Mouse (Mus musculus) spleen, adult 2 months (tissue): ENCODE data around the gene Adcy1. TPM values are rescaled to one million over a fixed set of nuclear protein-coding genes. Genes with fewer than 3 reads are reported as not detected.

Experiments
- DNase-seq, 2 experiments: peaks; one replicate each; pipeline versions ENCODE4 v3.0.0 to v3.0.0-alpha.2; 2012 to 2021; ENCODE audit warnings: low spot score in 2 of 2, low read depth in 1 of 2
- H3K27ac ChIP-seq: fragments of 200-500 bp; 2 replicates; pipeline ENCODE4 v1.5.1; 2012; ENCODE audit warnings: low read length, inconsistent platforms; ENCODE audit not compliant: insufficient read depth
- H3K27me3 ChIP-seq: fragments of 200-500 bp; 2 replicates; pipeline ENCODE4 v1.6.1; 2012; ENCODE audit warnings: mild to moderate bottlenecking, moderate library complexity, low read length, inconsistent platforms; ENCODE audit not compliant: control insufficient read depth, insufficient read depth
- H3K36me3 ChIP-seq: fragments of 200-500 bp; 2 replicates; pipeline ENCODE4 v1.6.1; 2012; ENCODE audit warnings: mild to moderate bottlenecking, low read length, inconsistent platforms; ENCODE audit not compliant: control insufficient read depth, insufficient read depth
- H3K4me1 ChIP-seq: fragments of 200-500 bp; 2 replicates; pipeline ENCODE4 v1.6.1; 2011; ENCODE audit warnings: inconsistent platforms; ENCODE audit not compliant: control insufficient read depth, insufficient read depth, insufficient read length
- H3K4me3 ChIP-seq: fragments of 200-500 bp; 2 replicates; pipeline ENCODE4 v1.5.1; 2011; ENCODE audit warnings: mild to moderate bottlenecking, inconsistent platforms; ENCODE audit not compliant: insufficient read depth, insufficient read length; ENCODE audit errors: extremely low read depth
- CTCF ChIP-seq: fragments of 200-500 bp; IDR thresholded peaks from 2 replicates; pipeline ENCODE4 v1.5.1; 2011; ENCODE audit warnings: mild to moderate bottlenecking, inconsistent platforms; ENCODE audit not compliant: insufficient read depth, insufficient read length, insufficient replicate concordance; ENCODE audit errors: extremely low read depth
- POLR2A ChIP-seq: fragments of 200-500 bp; IDR thresholded peaks from 2 replicates; pipeline ENCODE4 v1.6.1; 2011; ENCODE audit warnings: low read depth, low read length, inconsistent platforms
- WGBS: fragments of 180-500 bp; shearing (Covaris S2); methylation state at CpG from one replicate; pipeline ENCODE4 v1.1.7; 2018; 5-methylcytosine and 5-hydroxymethylcytosine counted together
- polyA plus RNA-seq: library from polyadenylated mRNA; depleted of rRNA; stranded (reverse); fragments of >200 nt; gene quantifications from 2 replicates; pipeline ENCODE4 v1.2.3, GENCODE M21; 2012; rRNA removed

Adcy1 gene
- polyA plus RNA-seq, 1 experiment, result 1.2 TPM

DNA sequence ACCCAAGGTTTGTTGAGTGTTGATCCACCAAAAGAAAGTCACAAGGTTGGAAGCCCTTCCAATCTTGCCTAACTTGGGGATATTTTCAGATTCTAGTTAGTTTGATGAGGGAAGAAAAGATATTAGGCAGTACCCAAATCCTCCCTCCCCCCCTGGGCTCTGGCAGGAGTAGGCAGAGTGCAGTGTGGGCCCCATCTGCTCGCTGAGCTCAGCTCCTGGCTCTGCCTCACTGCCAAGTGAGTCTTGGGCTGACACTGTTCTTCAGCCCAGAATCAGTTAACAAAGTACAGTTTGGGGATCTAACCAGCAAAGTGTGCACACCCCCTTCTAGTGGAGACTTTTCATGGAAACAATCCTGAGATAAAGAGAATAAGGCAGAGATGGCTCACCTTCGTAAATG lies 162.9 kb downstream of the Adcy1 start:
- Histone ChIP-seq H3K36me3 (no peaks in the 10 kb centered on the region), H3K27me3 (no peaks in the 10 kb centered on the region), H3K4me3 (no peak overlapping the region), H3K4me1 (no peaks in the 10 kb centered on the region), H3K27ac (no peak overlapping the region)
- DNase-seq, result no peak
- 90% methylated on average over 2 of the region's 2 CpGs for WGBS
- TF ChIP-seq POLR2A, result no peak
- no peak for TF ChIP-seq CTCF

DNA sequence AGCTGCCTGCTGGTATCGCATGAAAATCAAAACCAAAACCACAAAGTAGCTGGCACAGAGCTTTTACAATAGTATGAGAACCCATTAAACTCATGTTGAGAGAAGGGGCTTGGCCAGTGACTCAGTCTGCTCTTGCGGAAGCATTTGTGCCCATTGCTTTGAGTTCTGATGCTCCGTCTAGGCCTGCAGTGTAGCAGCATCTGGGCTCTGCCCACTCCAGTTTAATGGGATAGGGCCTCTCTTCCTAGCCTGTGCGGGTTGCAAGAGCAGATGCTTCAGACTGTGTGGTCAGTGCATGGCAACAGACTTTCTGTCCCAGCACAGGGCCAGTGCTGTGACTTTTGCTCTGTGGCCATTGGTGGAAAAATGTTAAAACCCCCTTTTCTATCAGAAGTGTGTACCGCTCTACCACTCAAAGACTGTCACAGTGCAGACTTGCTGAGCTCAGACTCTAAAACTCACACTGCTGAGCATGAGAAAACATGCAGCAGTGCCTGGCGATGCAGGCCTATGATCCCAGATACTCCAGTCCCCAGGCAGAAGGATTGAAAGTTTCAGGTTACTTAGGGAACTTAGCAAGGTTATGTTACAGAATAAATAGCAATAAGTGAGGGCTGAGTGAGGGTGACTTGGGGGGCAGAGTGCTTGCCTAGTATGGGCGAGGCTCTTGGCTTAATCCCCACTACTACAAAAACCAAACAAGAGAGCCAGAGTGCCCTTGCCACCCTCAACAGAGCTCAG lies 163.7 kb downstream of the Adcy1 start:
- no peaks in the 10 kb centered on the region for H3K36me3 ChIP-seq
- no peak overlapping the region for H3K4me3 ChIP-seq
- no peaks in the 10 kb centered on the region for H3K27me3 ChIP-seq
- no peak overlapping the region for H3K27ac ChIP-seq
- WGBS, result 91% methylated on average over 7 of the region's 7 CpGs
- no peak for DNase-seq
- TF ChIP-seq POLR2A (no peak), CTCF (no peak)
- no peaks in the 10 kb centered on the region for H3K4me1 ChIP-seq

DNA sequence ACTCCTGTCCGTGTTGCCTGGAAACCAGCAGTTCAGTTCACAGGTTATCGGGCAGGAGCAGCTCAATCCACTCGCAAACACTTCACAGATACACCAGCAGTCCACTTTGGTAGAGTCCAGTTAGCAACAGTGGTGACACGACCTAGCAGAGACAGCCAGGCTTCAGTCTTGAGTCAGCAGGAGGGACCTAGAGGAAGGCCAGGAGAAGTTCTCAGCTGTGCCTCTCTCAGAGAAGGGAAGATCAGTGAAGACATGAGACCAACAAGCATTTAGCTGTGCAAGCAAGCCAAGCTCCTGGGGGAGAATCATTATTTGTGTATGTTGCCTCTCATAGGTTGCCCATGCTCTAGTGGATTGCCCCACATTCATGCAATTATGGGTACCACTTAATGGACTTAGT lies 164.8 kb downstream of the Adcy1 start:
- Histone ChIP-seq H3K27ac (no peak overlapping the region), H3K4me1 (no peaks in the 10 kb centered on the region), H3K27me3 (no peaks in the 10 kb centered on the region), H3K4me3 (no peak overlapping the region), H3K36me3 (no peaks in the 10 kb centered on the region)
- no peak for DNase-seq
- no peak for TF ChIP-seq CTCF
- no peak for TF ChIP-seq POLR2A
- 80% methylated on average over 4 of the region's 4 CpGs for WGBS

Other genes with a start within 250 kb of the Adcy1 start
- gene Gm11983, start 225.8 kb upstream of the Adcy1 start, polyA plus RNA-seq, result not detected in 2 replicates
- not detected in 2 replicates for gene Gm11985, start 125.1 kb downstream of the Adcy1 start, polyA plus RNA-seq
- gene Igfbp1, start 134.3 kb downstream of the Adcy1 start, polyA plus RNA-seq, result not detected in 2 replicates
- gene Igfbp3, start 150.4 kb downstream of the Adcy1 start, polyA plus RNA-seq, result 108 and 147 TPM in 2 replicates